Mouse (Mus musculus) C2C12 (cell line): ENCODE results near the gene Ubl7.

ENCODE experiments used
- CTCF ChIP-seq: IDR thresholded peaks from one replicate; pipeline ENCODE4 v1.5.1; 2011; ENCODE audit not compliant: control insufficient read depth, insufficient read depth, insufficient read length
- MAX ChIP-seq: IDR thresholded peaks from one replicate; pipeline ENCODE4 v1.6.1; 2011; ENCODE audit warnings: mild to moderate bottlenecking, control low read depth
- USF1 ChIP-seq: IDR thresholded peaks from one replicate; pipeline ENCODE4 v1.6.1; 2011; ENCODE audit warnings: low read depth, mild to moderate bottlenecking, control low read depth, moderate library complexity

GRCm38 (mm10) chr9:57900478-57900877 is 10.3 kb upstream of the Ubl7 start:
- TF ChIP-seq MAX (no peak), CTCF (no peak), USF1 (peak; percentile 59)
